Mouse (Mus musculus) heart, embryonic 10.5 days (tissue): ENCODE results near the gene Tbc1d9b. TPM values are rescaled to one million over a fixed set of nuclear protein-coding genes. Genes with fewer than 3 reads are reported as not detected.
A peak's percentile ranks its signal among the peaks of the same experiment; 100 is the strongest.

Source experiments
- DNase-seq: peaks from one replicate; pipeline ENCODE4 v3.0.0-alpha.2; 2017; ENCODE audit warnings: low spot score
- H3K27ac ChIP-seq: fragments of 300-500 bp; sonication (generic); 2 replicates; pipeline ENCODE4 v1.5.1; 2016; ENCODE audit warnings: mild to moderate bottlenecking
- H3K27me3 ChIP-seq: fragments of 300-500 bp; sonication (generic); 2 replicates; pipeline ENCODE4 v1.6.1; 2016; ENCODE audit warnings: mild to moderate bottlenecking; ENCODE audit not compliant: poor library complexity, insufficient read depth, severe bottlenecking
- H3K36me3 ChIP-seq: fragments of 300-500 bp; sonication (generic); 2 replicates; pipeline ENCODE4 v1.6.1; 2016; ENCODE audit warnings: mild to moderate bottlenecking, moderate library complexity
- H3K4me1 ChIP-seq: fragments of 300-500 bp; sonication (generic); 2 replicates; pipeline ENCODE4 v1.6.1; 2016; ENCODE audit warnings: mild to moderate bottlenecking
- H3K4me3 ChIP-seq: fragments of 300-500 bp; sonication (generic); 2 replicates; pipeline ENCODE4 v1.5.1; 2016; ENCODE audit warnings: mild to moderate bottlenecking, moderate library complexity
- H3K9me3 ChIP-seq: fragments of 300-500 bp; sonication (generic); 2 replicates; pipeline ENCODE4 v1.6.1; 2016; ENCODE audit warnings: mild to moderate bottlenecking, moderate library complexity
- WGBS: fragments of 180-500 bp; shearing (Covaris S2); methylation state at CpG from one replicate; pipeline ENCODE4 v1.1.7; 2016; 5-methylcytosine and 5-hydroxymethylcytosine counted together
- polyA plus RNA-seq: library from polyadenylated mRNA; unstranded; fragments of >200 nt; fragmentation: Nextera tagmentation; extraction: Ambion mirVana; gene quantifications from 2 replicates; pipeline ENCODE4 v1.2.1, GENCODE M21; 2016

Gene Tbc1d9b
- polyA plus RNA-seq, 1 experiment from 2014 or later, result 29.5 TPM

- Histone ChIP-seq H3K4me1 (peaks cover 31% of the 10 kb centered on the region), H3K27me3 (no peaks in the 10 kb centered on the region), H3K4me3 (peak within 1 kb of the TSS; percentile 96), H3K27ac (peak within 1 kb of the TSS; percentile 99), H3K9me3 (no peaks in the 10 kb centered on the region), H3K36me3 (peaks cover 31% of the 10 kb centered on the region)
- WGBS, result under 1% methylated on average over 48 of the region's 48 CpGs
- DNase-seq, result peak; percentile 92
Measured at GRCm38 (mm10) chr11:50210505-50211151, 79.4 kb downstream of the Tbc1d9b start, which contains the start of the genes Sqstm1 and Mgat4b. Gene Sqstm1 (minus strand): TSS chr11:50210827. Gene Mgat4b (plus strand): TSS chr11:50210890.

GRCm38 (mm10) chr11:50211322-50212059, 80.3 kb downstream of the Tbc1d9b start:
- 87% methylated on average over 3 of the region's 3 CpGs for WGBS
- peaks cover 40% of the 10 kb centered on the region for H3K4me1 ChIP-seq
- H3K27me3 ChIP-seq, result no peaks in the 10 kb centered on the region
- no peak for DNase-seq
- peak overlapping the region; percentile 99 for H3K27ac ChIP-seq
- H3K36me3 ChIP-seq, result peaks cover 23% of the 10 kb centered on the region
- no peaks in the 10 kb centered on the region for H3K9me3 ChIP-seq
- peak overlapping the region; percentile 96 for H3K4me3 ChIP-seq

GRCm38 (mm10) chr11:50212060-50212739, 81.0 kb downstream of the Tbc1d9b start:
- DNase-seq, result no peak
- WGBS, result 75% methylated on average over 3 of the region's 3 CpGs
- Histone ChIP-seq H3K4me3 (no peak overlapping the region), H3K27ac (peak overlapping the region; percentile 48; the same call in 1 of the 2 replicates), H3K4me1 (peaks cover 47% of the 10 kb centered on the region), H3K36me3 (peaks cover 16% of the 10 kb centered on the region), H3K27me3 (no peaks in the 10 kb centered on the region), H3K9me3 (no peaks in the 10 kb centered on the region)

GRCm38 (mm10) chr11:50212848-50213758, 81.9 kb downstream of the Tbc1d9b start:
- H3K27ac ChIP-seq, result peak overlapping the region; percentile 48
- H3K9me3 ChIP-seq, result no peaks in the 10 kb centered on the region
- peaks cover 6% of the 10 kb centered on the region for H3K36me3 ChIP-seq
- H3K27me3 ChIP-seq, result no peaks in the 10 kb centered on the region
- H3K4me1 ChIP-seq, result peaks cover 51% of the 10 kb centered on the region
- 50% methylated on average over 11 of the region's 11 CpGs for WGBS
- peak; percentile 89 for DNase-seq
- H3K4me3 ChIP-seq, result peak overlapping the region; percentile 10

- Histone ChIP-seq H3K27me3 (no peaks in the 10 kb centered on the region), H3K4me1 (peaks cover 49% of the 10 kb centered on the region), H3K36me3 (no peaks in the 10 kb centered on the region), H3K27ac (no peak overlapping the region), H3K4me3 (no peak overlapping the region), H3K9me3 (no peaks in the 10 kb centered on the region)
- DNase-seq, result no peak
- 92% methylated on average over 6 of the region's 6 CpGs for WGBS
Measured at GRCm38 (mm10) chr11:50214631-50215030, 83.4 kb downstream of the Tbc1d9b start.

- Histone ChIP-seq H3K36me3 (no peaks in the 10 kb centered on the region), H3K27ac (no peak overlapping the region), H3K4me1 (peaks cover 49% of the 10 kb centered on the region), H3K9me3 (no peaks in the 10 kb centered on the region), H3K27me3 (no peaks in the 10 kb centered on the region), H3K4me3 (peak overlapping the region; percentile 27; the same call in 1 of the 2 replicates)
- DNase-seq, result no peak
- 14% methylated on average over 9 of the region's 9 CpGs for WGBS
Measured at GRCm38 (mm10) chr11:50215633-50216032, 84.4 kb downstream of the Tbc1d9b start.

GRCm38 (mm10) chr11:50216724-50217366, 85.6 kb downstream of the Tbc1d9b start:
- no peak for DNase-seq
- peaks cover 41% of the 10 kb centered on the region for H3K4me1 ChIP-seq
- H3K4me3 ChIP-seq, result no peak overlapping the region
- no peaks in the 10 kb centered on the region for H3K9me3 ChIP-seq
- H3K27ac ChIP-seq, result 0 out of 2 replicates have a peak overlapping the region, but pooled peaks have one; percentile 13
- H3K36me3 ChIP-seq, result no peaks in the 10 kb centered on the region
- WGBS, result 63% methylated on average over 4 of the region's 4 CpGs
- H3K27me3 ChIP-seq, result no peaks in the 10 kb centered on the region

GRCm38 (mm10) chr11:50217811-50218210, 86.6 kb downstream of the Tbc1d9b start:
- H3K36me3 ChIP-seq, result no peaks in the 10 kb centered on the region
- H3K4me1 ChIP-seq, result peaks cover 35% of the 10 kb centered on the region
- H3K9me3 ChIP-seq, result no peaks in the 10 kb centered on the region
- H3K27ac ChIP-seq, result peak overlapping the region; percentile 42; the same call in 1 of the 2 replicates
- WGBS, result 33% methylated on average over 4 of the region's 4 CpGs
- H3K4me3 ChIP-seq, result no peak overlapping the region
- H3K27me3 ChIP-seq, result peaks cover 5% of the 10 kb centered on the region; the same call in 1 of the 2 replicates
- DNase-seq, result no peak

GRCm38 (mm10) chr11:50219833-50220232, 88.6 kb downstream of the Tbc1d9b start:
- Histone ChIP-seq H3K4me3 (no peak overlapping the region), H3K9me3 (no peaks in the 10 kb centered on the region), H3K27ac (no peak overlapping the region), H3K27me3 (peaks cover 8% of the 10 kb centered on the region; the same call in 1 of the 2 replicates), H3K4me1 (peaks cover 31% of the 10 kb centered on the region), H3K36me3 (no peaks in the 10 kb centered on the region)
- 60% methylated on average over 2 of the region's 2 CpGs for WGBS
- DNase-seq, result no peak
